Mouse (Mus musculus) liver, embryonic 13.5 days (tissue): Measurements from ENCODE around the gene Zfp131. TPM values are rescaled to one million over a fixed set of nuclear protein-coding genes. Genes with fewer than 3 reads are reported as not detected.

Experiments used
- ATAC-seq: fragments of 200-750 bp; cut with Nextera tagmentation; 2 replicates; pipeline ENCODE4 v1.8.0; 2017; ENCODE audit warnings: low read depth, mild to moderate bottlenecking, moderate number of reproducible peaks, moderate library complexity
- DNase-seq: peaks from one replicate; pipeline ENCODE4 v3.0.0; 2022
- H3K27ac ChIP-seq: fragments of 300-500 bp; sonication (generic); 2 replicates; pipeline ENCODE4 v1.5.1; 2015; ENCODE audit warnings: moderate library complexity, mild to moderate bottlenecking, inconsistent platforms
- H3K27me3 ChIP-seq: fragments of 300-500 bp; sonication (generic); 2 replicates; pipeline ENCODE4 v1.6.1; 2015; ENCODE audit warnings: mild to moderate bottlenecking, inconsistent platforms
- H3K36me3 ChIP-seq: fragments of 300-500 bp; sonication (generic); 2 replicates; pipeline ENCODE4 v1.6.1; 2015; ENCODE audit warnings: mild to moderate bottlenecking, inconsistent platforms
- H3K4me1 ChIP-seq: fragments of 300-500 bp; sonication (generic); replicated peaks from 2 replicates; pipeline ENCODE4 v1.6.1; 2015; ENCODE audit warnings: inconsistent platforms
- H3K4me2 ChIP-seq: fragments of 300-500 bp; sonication (generic); 2 replicates; pipeline ENCODE4 v1.6.1; 2015; ENCODE audit warnings: inconsistent platforms, mild to moderate bottlenecking, moderate library complexity
- H3K4me3 ChIP-seq: fragments of 300-500 bp; sonication (generic); replicated peaks from 2 replicates; pipeline ENCODE4 v1.5.1; 2015; ENCODE audit warnings: mild to moderate bottlenecking, inconsistent platforms
- H3K9ac ChIP-seq: fragments of 300-500 bp; sonication (generic); 2 replicates; pipeline ENCODE4 v1.6.1; 2015; ENCODE audit warnings: mild to moderate bottlenecking, inconsistent platforms
- H3K9me3 ChIP-seq: fragments of 300-500 bp; sonication (generic); replicated peaks from 2 replicates; pipeline ENCODE4 v1.6.1; 2016; ENCODE audit warnings: inconsistent platforms
- WGBS: fragments of 180-500 bp; shearing (Covaris S2); methylation state at CpG from one replicate; pipeline ENCODE4 v1.1.7; 2015; ENCODE audit not compliant: insufficient replicate concordance; 5-methylcytosine and 5-hydroxymethylcytosine counted together
- polyA plus RNA-seq: library from polyadenylated mRNA; unstranded; fragments of >200 nt; fragmentation: Nextera tagmentation; extraction: Ambion mirVana; gene quantifications from 2 replicates; pipeline ENCODE4 v1.2.1, GENCODE M21; 2015

Gene Zfp131
- polyA plus RNA-seq, 1 experiment from 2014 or later = 17.3 TPM

GRCm38 (mm10) chr13:119722447-119722846, 68.2 kb downstream of the Zfp131 start:
- no peak for ATAC-seq
- no peak overlapping the region for H3K4me3 ChIP-seq
- H3K36me3 ChIP-seq = no peaks in the 10 kb centered on the region
- 71% methylated on average over 3 of the region's 3 CpGs for whole genome bisulfite sequencing
- no peaks in the 10 kb centered on the region for H3K9me3 ChIP-seq
- no peaks in the 10 kb centered on the region for H3K4me1 ChIP-seq
- no peak overlapping the region for H3K4me2 ChIP-seq
- H3K27me3 ChIP-seq = no peaks in the 10 kb centered on the region
- DNase-seq = no peak
- H3K27ac ChIP-seq = no peak overlapping the region
- H3K9ac ChIP-seq = no peak overlapping the region

DNA sequence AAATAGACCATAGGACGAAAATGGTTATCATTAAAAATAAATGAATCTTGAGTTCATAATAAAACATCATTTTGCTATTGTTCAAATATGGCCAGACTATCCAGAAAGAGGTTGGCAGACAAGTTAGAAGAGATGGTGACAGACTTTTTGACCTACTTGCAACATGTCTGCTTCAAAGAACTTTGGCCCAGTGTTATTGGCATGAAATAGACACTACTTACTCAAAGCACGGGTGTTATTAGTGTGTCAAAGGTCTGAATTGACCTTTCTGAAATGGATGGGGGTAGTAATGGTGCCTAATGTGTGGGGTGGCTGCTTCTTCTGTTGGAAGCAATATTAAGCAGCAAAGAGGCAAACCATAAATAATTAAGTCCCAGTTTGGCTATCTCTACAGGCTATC, 74.6 kb downstream of the Zfp131 start:
- no peaks in the 10 kb centered on the region for H3K9me3 ChIP-seq
- no peaks in the 10 kb centered on the region for H3K27me3 ChIP-seq
- H3K27ac ChIP-seq = no peak overlapping the region
- 63% methylated on average over 2 of the region's 2 CpGs for WGBS
- H3K9ac ChIP-seq = no peak overlapping the region
- DNase-seq (no peak), ATAC-seq (no peak)
- H3K4me3 ChIP-seq = no peak overlapping the region
- no peaks in the 10 kb centered on the region for H3K36me3 ChIP-seq
- no peaks in the 10 kb centered on the region for H3K4me1 ChIP-seq
- H3K4me2 ChIP-seq = no peak overlapping the region

Other genes starting within 250 kb of the Zfp131 start
- not detected in 2 replicates for gene Ccl28, start 167.1 kb downstream of the Zfp131 start, polyA plus RNA-seq
- 101 and 140 TPM in 2 replicates for gene Hmgcs1, start 100.5 kb downstream of the Zfp131 start, polyA plus RNA-seq
- gene Nim1k, start 35.0 kb downstream of the Zfp131 start, polyA plus RNA-seq = 0.06 and 0.08 TPM in 2 replicates
- gene AF067063, start 39.3 kb upstream of the Zfp131 start, polyA plus RNA-seq = not detected in 2 replicates
- not detected in 2 replicates for gene D13Ertd608e, start 45.1 kb upstream of the Zfp131 start, polyA plus RNA-seq
- gene Tcstv1, start 103.9 kb upstream of the Zfp131 start, polyA plus RNA-seq = not detected in 2 replicates
- not detected in 2 replicates for gene Gm21761, start 138.4 kb upstream of the Zfp131 start, polyA plus RNA-seq
- not detected in 2 replicates for gene B020031M17Rik, start 159.9 kb upstream of the Zfp131 start, polyA plus RNA-seq
- not detected in 2 replicates for gene Gm36079, start 236.1 kb upstream of the Zfp131 start, polyA plus RNA-seq